Mouse (Mus musculus) spleen, adult 2 months (tissue): Measurements from ENCODE around the gene Rragd.

Source experiments
- CTCF ChIP-seq: fragments of 200-500 bp; IDR thresholded peaks from 2 replicates; pipeline ENCODE4 v1.5.1; 2011; ENCODE audit warnings: mild to moderate bottlenecking, inconsistent platforms; ENCODE audit not compliant: insufficient read depth, insufficient read length, insufficient replicate concordance; ENCODE audit errors: extremely low read depth
- POLR2A ChIP-seq: fragments of 200-500 bp; IDR thresholded peaks from 2 replicates; pipeline ENCODE4 v1.6.1; 2011; ENCODE audit warnings: low read depth, low read length, inconsistent platforms

DNA sequence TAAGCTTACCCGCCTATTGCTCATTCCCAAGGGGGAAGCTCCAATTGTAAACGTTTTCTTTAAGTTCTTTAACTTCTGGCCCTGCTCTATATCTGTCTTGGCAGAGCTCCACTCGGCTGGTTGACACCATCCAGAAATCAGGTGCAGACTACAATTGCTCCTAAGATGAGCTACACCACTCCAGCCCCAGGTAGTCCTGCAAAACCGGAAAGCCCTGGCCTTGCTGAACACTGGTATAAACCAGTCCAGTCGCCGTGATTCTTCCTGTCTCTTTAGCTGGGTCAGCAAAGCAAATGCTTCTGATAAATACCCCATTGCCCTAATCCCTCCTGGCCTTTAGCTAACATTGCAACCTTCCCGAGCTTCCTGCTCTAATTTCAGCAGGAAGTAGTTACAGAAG is 78.3 kb downstream of the Rragd start:
- TF ChIP-seq CTCF = no peak
- no peak for TF ChIP-seq POLR2A
